Mouse (Mus musculus) thymus, postnatal 4 days (tissue): Measurements from ENCODE around the gene Ust.

Experiments
- DNase-seq: peaks from one replicate; pipeline ENCODE4 v3.0.0; 2021

The Ust gene

DNA sequence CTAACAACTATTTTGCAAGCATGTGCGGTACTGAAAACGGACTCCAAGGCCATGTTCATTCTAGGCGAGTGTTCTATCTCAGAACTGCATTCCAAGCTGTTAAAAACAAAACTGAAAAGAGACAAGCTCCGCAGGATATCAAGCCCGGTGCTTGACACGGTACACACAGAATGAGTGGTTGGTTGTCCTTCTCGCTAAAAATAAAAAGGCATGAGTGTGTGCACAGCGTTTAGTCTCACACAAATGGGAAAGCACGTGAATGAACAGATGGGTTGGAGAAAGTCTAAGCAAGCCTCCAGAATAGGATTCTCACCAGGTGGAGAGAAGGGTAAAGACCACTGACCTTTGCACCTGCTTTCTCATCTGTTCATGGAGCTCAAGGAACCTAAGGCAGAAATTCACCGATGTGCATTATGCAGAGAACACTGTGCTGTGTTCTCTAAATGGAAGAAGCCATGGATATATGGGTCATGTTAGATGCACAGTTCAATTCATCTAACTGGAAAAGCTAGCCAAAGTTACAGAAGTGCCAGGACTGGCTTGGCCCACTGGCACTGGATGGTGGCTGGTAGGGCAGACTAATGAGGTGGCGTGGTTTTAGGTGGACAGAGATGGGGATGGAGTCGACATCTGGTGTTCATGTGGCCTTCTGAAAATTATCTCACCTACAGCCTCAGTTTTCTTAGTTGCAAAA lies 90.8 kb downstream of the Ust start:
- no peak for DNase-seq

- no peak for DNase-seq
These were observed 99.1 kb downstream of the Ust start for GRCm38 (mm10) chr10:8419496-8420009.

- no peak for DNase-seq
These were observed 103.2 kb downstream of the Ust start for GRCm38 (mm10) chr10:8415474-8415873.

DNA sequence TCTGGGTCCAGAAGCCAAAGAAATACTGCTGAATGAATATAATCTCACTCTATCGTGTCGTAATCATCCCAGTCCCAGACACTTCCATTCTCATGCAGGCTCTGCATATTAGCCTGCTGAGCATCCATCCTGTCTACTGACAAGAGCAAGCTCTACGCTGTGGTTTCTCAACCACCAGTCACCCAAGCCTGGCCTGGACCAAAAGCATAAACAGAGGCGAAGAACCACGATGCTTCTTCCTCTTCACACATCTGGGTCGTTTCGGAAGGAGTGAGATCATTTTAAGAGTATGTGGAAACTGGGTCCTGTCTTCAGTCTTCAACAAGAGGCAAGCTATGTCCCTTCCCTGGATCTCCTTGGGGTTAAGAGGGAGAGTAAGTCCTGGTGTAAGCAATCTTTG lies 103.6 kb downstream of the Ust start:
- no peak for DNase-seq

DNA sequence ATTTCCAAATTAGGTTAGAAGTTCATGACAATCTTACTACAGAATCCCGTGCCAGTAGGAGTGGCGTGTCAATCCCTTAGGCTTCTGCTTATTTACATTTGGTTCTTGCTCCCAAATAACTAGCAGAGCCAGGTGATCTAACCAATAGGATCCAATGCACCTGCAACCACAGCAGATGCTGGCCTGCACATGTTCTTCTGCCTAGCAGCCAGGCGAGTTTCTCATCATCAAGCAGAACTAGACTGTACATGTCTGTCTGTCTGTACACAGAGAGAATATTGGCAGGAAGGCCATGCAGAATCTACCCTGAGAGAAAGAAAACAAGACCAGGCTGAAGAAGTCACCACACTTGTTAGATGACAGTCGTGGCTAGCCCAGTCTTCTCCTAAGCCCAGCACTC lies 113.5 kb downstream of the Ust start:
- no peak for DNase-seq

- no peak for DNase-seq
These were observed 126.4 kb downstream of the Ust start for GRCm38 (mm10) chr10:8392226-8392625.

DNA sequence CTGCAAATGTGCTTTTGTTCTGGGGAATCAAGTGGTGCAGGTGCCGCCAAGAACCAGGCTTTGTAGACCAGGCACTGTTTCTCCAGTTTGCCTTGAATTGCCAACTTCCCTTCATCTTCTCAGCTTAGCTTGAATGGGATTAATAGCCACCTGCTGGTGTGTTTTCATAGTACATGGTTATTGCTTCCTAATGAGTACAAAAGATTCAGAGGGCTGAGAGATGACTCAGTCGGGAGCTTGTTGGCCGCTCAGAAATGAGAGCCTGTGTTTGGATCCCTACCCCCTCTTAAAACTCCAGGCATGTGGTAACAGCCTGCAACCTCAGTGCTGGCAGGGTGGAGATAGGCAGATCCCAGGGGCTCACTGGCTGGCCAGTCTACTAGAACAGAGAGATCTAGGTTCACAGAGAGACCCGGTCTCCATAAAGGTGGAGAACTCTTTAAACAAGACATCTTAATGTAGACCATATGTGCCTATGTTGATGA lies 127.3 kb downstream of the Ust start:
- no peak for DNase-seq

DNA sequence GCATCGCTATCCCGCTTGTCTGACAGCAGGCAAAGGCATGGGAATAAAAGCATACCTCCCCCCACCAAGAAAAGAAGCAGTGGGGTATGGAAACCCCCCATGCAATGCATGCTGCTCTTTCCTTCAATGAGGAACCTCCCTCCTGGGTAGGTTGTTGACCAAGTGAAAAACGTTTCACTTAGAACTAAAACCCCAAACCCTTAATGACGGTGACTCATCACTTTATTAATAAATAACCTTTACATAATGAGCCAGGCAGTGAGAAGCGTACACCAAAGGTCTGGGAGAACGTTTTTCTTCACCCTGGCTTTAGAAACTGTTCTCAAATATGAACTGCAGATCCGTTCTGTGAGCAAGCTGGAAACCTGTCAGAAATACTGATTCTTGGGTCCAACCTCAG lies 130.4 kb downstream of the Ust start:
- DNase-seq = no peak

DNA sequence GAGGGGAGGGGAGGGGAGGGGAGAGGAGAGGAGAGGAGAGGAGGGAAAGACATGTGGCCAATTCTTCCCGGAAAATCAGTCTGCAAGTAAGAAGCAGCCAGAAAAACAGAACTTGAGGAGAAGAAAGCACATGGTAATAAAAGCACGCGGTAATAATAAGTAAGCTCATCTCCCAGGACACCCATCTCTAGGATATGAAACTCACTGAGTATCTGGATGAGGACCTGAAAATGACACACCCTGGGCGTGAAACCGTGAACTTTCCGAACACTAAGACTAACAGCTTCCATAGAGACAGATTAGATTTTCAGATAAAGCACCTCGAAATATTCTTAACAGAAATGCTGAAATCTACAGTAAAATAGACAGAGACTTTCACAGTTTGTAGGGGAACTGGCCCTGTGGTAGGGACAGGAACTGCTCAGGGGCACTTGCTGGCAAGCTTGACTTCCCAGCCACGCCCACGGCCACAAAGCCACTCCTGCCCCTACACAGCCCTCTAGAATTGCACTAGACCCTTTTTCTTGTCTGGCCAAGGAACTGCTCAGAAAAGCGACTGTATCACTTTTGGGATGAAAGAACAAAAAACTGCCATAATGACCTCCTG lies 148.6 kb downstream of the Ust start:
- DNase-seq = peak; percentile 40

DNA sequence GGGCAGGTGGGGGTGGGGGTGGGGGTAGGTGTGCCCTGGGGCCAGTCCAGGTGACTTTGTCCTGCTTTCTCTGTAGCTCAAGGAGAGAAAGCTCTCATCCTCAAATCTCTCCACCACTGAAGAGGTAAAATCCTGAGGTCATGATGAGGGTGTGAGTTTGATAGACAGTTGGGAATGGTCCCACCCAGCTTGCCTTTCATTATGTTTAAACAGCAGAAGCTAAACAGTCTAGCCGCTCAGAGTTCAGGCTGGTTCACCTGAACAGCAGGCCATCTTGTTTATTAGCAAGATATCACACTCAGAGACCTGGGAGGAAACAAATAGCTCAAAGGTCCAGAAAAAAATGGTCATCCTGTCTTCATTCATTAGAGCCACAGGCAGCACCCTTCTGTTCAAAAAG lies 152.8 kb downstream of the Ust start:
- DNase-seq = no peak

DNA sequence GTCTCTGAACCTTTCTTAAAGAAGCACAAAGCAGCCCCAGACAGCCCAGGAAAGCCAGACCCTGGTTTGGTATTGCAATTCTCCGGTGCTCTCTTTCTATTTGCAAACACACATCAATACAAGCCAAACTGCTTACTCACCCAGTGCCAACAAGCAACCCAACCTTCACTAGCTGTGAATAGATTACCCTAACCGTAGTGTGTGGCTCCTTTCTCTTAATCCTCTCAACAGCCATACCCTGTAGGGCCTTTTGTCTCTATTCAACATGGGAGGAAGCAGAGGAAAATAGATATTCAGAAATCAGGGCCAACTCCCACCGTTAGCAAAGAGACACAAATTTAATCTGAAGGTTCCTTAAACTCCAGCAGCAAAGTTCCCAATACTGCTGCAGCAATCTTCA lies 154.4 kb downstream of the Ust start:
- no peak for DNase-seq

GRCm38 (mm10) chr10:8363281-8363680 lies 155.3 kb downstream of the Ust start:
- no peak for DNase-seq

- no peak for DNase-seq
These were observed 160.2 kb downstream of the Ust start for GRCm38 (mm10) chr10:8358286-8359045.

DNA sequence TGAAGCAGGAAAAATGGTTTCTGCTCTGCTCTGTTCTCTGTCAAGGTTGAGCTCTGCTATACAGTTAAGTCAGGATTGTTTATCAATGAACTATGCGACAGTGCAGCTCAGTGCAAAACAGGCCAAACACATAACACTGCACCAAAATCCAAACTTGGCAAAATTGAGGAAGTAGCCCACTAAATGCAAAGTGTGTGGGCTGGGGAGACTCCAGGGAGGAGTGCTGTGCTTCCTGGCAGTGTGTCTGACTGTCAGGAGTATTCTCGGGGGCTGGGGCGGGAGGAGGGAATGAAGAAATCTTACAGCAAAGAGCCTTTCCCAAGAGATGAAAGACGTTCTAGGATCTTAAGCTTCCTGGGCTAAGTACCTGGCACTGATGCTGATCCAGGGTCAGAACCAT lies 165.1 kb downstream of the Ust start:
- no peak for DNase-seq

DNA sequence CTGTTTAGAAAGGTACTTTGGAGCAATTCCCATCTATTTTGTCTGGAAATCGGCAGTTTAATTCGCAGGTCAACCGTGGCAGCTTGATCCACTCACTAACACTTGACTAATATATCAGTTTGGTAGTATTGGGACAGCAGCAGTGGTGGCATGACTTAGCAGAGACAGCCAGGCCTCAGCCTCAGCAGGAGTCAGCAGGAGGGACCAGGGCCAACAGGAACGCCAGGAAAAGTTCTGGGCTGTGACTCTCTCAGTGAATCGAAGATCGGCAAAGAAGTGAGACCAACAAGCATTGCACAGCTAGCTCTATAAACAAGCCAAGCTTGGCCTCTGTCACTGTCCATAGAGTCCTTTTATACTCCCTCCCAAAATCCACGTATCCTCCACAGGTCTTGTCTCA lies 168.0 kb downstream of the Ust start:
- DNase-seq = no peak

GRCm38 (mm10) chr10:8347497-8347896 lies 171.1 kb downstream of the Ust start:
- no peak for DNase-seq

- DNase-seq = no peak
These were observed 176.1 kb downstream of the Ust start for GRCm38 (mm10) chr10:8342556-8342955.

DNA sequence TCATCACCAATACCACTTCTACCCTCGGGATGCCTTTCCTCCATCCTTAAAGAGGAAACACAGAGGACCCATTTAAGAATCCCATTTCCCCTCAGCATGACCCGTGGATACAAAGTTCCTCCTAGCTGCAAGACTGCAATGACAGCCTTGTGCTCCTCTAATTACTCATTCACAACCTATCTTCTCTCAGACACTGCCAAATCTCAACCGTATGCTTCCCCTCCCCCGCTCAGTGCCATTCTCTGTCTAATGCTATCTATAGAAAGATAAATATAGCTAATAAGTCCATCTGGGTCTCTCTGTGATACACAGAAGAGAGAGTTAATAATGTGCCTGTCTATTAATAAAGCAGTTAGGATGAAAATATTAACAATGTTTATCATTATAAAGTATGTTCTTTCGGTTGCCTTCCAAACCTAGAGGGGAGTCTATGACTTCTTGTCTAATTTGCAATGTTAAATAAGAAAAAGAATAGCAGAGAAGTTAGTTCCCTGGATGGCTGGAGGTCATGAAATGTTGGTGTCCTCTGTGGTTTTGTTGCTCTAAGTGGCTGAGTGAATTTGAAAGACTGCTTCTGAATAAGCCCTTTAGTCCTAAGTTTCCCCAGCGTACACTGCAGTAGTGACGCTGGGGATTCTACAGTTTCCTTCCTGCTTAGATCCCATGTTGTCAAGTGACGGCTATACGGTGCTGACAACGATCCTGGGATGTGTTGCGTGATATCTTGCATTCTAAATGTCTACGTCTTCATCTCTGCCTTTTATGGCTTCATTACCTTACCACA lies 178.8 kb downstream of the Ust start:
- no peak for DNase-seq

GRCm38 (mm10) chr10:8336601-8337000 lies 182.0 kb downstream of the Ust start:
- no peak for DNase-seq

DNA sequence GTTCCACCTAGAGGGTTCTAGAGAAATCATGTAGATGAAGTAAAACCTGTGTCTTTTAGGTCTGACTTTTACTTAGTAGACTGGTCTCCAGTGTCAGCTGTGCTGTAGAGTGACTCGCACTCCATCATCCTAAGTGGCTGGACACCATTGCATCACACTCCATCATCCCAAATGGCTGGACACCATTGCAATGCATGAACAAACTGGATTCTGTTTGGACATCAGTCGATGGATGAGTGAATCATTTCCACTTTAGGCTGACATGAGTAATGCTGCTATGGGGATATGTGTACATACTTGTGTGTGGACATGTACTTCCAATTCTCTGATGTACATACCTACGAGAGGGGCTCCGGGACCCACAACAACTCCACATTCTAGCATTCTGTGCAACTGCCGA lies 187.7 kb downstream of the Ust start:
- DNase-seq = no peak

- no peak for DNase-seq
These were observed 188.6 kb downstream of the Ust start for GRCm38 (mm10) chr10:8330006-8330405.

DNA sequence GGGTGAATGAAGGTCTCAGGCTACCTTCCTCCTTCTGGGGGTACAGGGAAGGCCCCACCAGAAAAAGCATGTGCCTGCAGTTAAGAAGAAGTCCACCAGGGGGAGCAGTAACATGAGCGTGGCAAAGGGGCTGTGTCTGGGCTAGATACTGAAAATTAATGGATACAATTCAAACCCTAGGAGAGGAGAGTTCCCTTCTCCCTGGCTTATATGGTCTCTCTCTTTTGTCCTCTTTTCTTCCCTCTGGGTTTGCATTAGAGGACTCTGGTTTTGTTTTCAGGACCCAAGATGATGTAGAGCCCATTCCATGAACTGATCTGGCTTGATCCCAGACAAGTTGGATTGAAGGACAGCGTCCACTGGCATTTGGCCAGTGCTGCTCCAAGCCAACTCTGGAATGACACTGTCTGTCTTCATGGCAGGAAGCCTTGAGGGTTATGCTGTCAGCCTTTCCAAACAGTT lies 195.3 kb downstream of the Ust start:
- DNase-seq = peak; percentile 81

DNA sequence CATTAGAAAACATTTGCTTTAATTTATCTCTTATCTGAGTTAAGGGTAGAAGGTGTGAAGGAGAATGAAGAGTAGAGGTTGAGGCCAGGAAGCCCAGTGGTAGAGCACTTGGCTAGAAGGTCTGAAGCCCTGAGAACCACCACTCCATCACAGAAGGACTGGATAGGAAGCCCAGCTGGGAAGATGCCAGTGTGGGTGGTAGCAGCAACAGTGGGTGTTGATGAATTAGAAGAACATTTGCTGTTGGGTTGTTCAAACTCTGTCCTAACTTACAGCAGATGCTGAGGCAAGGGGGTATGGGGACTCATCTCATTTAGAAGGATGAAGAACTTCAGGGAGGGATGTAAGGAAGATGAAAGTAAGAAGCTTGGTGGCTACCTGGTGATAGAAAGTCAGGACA lies 197.9 kb downstream of the Ust start:
- no peak for DNase-seq
